Mouse (Mus musculus) forebrain, embryonic 13.5 days (tissue): ENCODE measurements around the gene Wwp2. TPM values are rescaled to one million over a fixed set of nuclear protein-coding genes. Genes with fewer than 3 reads are reported as not detected.

Experiments used
- ATAC-seq: fragments of 200-750 bp; cut with Nextera tagmentation; 2 replicates; pipeline ENCODE4 v1.8.0; 2017
- H3K27ac ChIP-seq: fragments of 300-500 bp; sonication (generic); 2 replicates; pipeline ENCODE4 v1.5.1; 2015; ENCODE audit warnings: inconsistent platforms, mild to moderate bottlenecking, moderate library complexity
- H3K27me3 ChIP-seq: fragments of 300-500 bp; sonication (generic); 2 replicates; pipeline ENCODE4 v1.6.1; 2015; ENCODE audit warnings: mild to moderate bottlenecking, inconsistent platforms
- H3K36me3 ChIP-seq: fragments of 300-500 bp; sonication (generic); 2 replicates; pipeline ENCODE4 v1.6.1; 2015; ENCODE audit warnings: mild to moderate bottlenecking, inconsistent platforms; ENCODE audit not compliant: poor library complexity, severe bottlenecking
- H3K4me1 ChIP-seq: fragments of 300-500 bp; sonication (generic); 2 replicates; pipeline ENCODE4 v1.6.1; 2015; ENCODE audit warnings: inconsistent platforms
- H3K4me2 ChIP-seq: fragments of 300-500 bp; sonication (generic); 2 replicates; pipeline ENCODE4 v1.6.1; 2015; ENCODE audit warnings: inconsistent platforms, mild to moderate bottlenecking, moderate library complexity
- H3K4me3 ChIP-seq: fragments of 300-500 bp; sonication (generic); 2 replicates; pipeline ENCODE4 v1.5.1; 2015; ENCODE audit warnings: mild to moderate bottlenecking, inconsistent platforms
- H3K9ac ChIP-seq: fragments of 300-500 bp; sonication (generic); 2 replicates; pipeline ENCODE4 v1.6.1; 2015; ENCODE audit warnings: mild to moderate bottlenecking, inconsistent platforms
- H3K9me3 ChIP-seq: fragments of 300-500 bp; sonication (generic); replicated peaks from 2 replicates; pipeline ENCODE4 v1.6.1; 2016; ENCODE audit warnings: inconsistent platforms
- WGBS: fragments of 180-500 bp; shearing (Covaris S2); methylation state at CpG from one replicate; pipeline ENCODE4 v1.1.7; 2015; 5-methylcytosine and 5-hydroxymethylcytosine counted together
- polyA plus RNA-seq: library from polyadenylated mRNA; unstranded; fragments of >200 nt; fragmentation: Nextera tagmentation; extraction: Ambion mirVana; gene quantifications from 2 replicates; pipeline ENCODE4 v1.2.1, GENCODE M21; 2015

Gene Wwp2
- polyA plus RNA-seq, 1 experiment from 2014 or later, result 40.8 TPM

DNA sequence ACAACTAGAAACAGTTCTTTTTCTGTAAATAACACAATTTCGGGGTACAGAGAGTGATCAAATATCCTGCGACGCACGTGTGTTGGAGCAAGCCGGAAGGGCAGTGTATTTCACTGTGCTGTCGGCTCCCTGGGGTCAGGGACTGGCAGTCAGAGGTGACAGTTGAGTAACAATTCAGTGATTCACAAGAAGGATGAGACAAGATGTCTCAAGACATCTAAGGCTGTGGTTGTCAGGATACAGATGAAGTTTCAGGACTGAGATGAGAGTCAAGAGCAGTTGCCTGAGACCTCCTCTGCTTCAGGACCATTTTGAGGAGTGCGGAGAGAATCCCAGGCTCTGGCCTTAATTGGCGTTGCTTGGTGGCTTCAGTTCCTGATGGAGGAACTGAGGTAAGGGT is 66.2 kb downstream of the Wwp2 start:
- Histone ChIP-seq H3K36me3 (peaks cover 12% of the 10 kb centered on the region), H3K27me3 (no peaks in the 10 kb centered on the region), H3K27ac (no peak overlapping the region), H3K4me3 (no peak overlapping the region), H3K9me3 (no peaks in the 10 kb centered on the region), H3K9ac (no peak overlapping the region), H3K4me2 (no peak overlapping the region), H3K4me1 (peaks cover 15% of the 10 kb centered on the region)
- ATAC-seq, result no peak
- 94% methylated on average over 8 of the region's 8 CpGs for WGBS

GRCm38 (mm10) chr8:107502922-107503321 is 66.8 kb downstream of the Wwp2 start:
- Histone ChIP-seq H3K4me3 (no peak overlapping the region), H3K4me1 (peaks cover 15% of the 10 kb centered on the region), H3K9ac (no peak overlapping the region), H3K36me3 (peaks cover 15% of the 10 kb centered on the region), H3K27me3 (no peaks in the 10 kb centered on the region), H3K4me2 (no peak overlapping the region), H3K9me3 (no peaks in the 10 kb centered on the region), H3K27ac (no peak overlapping the region)
- ATAC-seq, result no peak
- WGBS, result 77% methylated on average over 3 of the region's 3 CpGs

- H3K4me1 ChIP-seq, result peaks cover 15% of the 10 kb centered on the region
- H3K9ac ChIP-seq, result no peak overlapping the region
- H3K27ac ChIP-seq, result no peak overlapping the region
- peak; percentile 43; the same call in 1 of the 2 replicates for ATAC-seq
- peaks cover 15% of the 10 kb centered on the region for H3K36me3 ChIP-seq
- no peak overlapping the region for H3K4me3 ChIP-seq
- WGBS, result 38% methylated on average over 6 of the region's 6 CpGs
- no peaks in the 10 kb centered on the region for H3K9me3 ChIP-seq
- no peaks in the 10 kb centered on the region for H3K27me3 ChIP-seq
- H3K4me2 ChIP-seq, result no peak overlapping the region
These were observed 67.2 kb downstream of the Wwp2 start for GRCm38 (mm10) chr8:107503354-107503753.

- H3K27ac ChIP-seq, result no peak overlapping the region
- WGBS, result 88% methylated on average over 13 of the region's 13 CpGs
These were observed 68.2 kb downstream of the Wwp2 start for GRCm38 (mm10) chr8:107504239-107504985.

DNA sequence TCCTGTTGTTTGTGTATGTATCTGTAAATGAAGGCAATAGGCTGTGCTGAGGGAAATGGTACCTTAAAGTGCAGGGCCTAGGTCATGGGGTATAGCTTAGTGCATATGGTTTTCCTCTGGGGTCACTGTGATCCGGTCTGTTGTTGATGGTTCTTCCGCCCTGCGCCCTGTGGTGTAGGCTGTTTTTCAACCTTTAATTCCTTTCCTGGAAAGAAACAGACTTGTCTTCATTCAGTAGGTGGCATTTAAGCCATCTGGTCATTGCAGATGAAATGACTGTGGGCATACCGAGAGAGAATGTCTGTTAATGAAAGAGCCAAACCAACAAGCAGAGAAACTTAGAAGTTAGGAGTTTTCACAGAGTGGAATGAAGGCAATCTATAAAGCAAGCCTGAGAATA is 69.1 kb downstream of the Wwp2 start:
- Histone ChIP-seq H3K4me1 (peaks cover 8% of the 10 kb centered on the region), H3K4me3 (no peak overlapping the region), H3K9me3 (no peaks in the 10 kb centered on the region), H3K27ac (no peak overlapping the region), H3K27me3 (no peaks in the 10 kb centered on the region), H3K36me3 (peaks cover 15% of the 10 kb centered on the region), H3K4me2 (no peak overlapping the region), H3K9ac (no peak overlapping the region)
- no peak for ATAC-seq
- WGBS, result 89% methylated on average over 4 of the region's 4 CpGs

More at GRCm38 (mm10) chr8:107504239-107504985, 68.2 kb downstream of the Wwp2 start:
- Histone ChIP-seq H3K9me3 (no peaks in the 10 kb centered on the region), H3K4me3 (no peak overlapping the region), H3K9ac (no peak overlapping the region), H3K27me3 (no peaks in the 10 kb centered on the region), H3K4me1 (peaks cover 8% of the 10 kb centered on the region), H3K36me3 (peaks cover 15% of the 10 kb centered on the region), H3K4me2 (no peak overlapping the region)
- no peak for ATAC-seq

DNA sequence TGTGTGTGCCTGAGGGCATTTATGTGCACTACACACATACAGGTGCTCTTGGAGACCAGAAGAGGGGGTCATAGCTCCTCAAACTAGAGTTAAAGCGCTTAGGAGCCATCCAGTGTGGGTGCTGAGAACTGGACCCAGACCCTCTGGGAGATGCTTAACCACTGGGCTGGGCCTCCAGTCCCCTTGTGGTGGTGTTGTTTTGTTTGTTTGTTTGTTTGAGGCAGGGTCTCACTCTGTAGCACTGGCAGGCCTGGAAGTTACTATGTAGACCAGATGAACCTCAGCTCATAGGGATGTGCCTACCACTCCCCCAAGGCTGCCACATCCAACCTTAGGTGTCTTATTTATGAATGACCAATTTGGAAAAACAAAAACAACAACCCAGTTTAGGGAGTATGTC is 70.9 kb downstream of the Wwp2 start:
- Histone ChIP-seq H3K27me3 (no peaks in the 10 kb centered on the region), H3K4me3 (no peak overlapping the region), H3K4me2 (no peak overlapping the region), H3K9ac (no peak overlapping the region), H3K36me3 (peaks cover 15% of the 10 kb centered on the region), H3K27ac (no peak overlapping the region), H3K4me1 (peaks cover 8% of the 10 kb centered on the region), H3K9me3 (no peaks in the 10 kb centered on the region)
- ATAC-seq, result no peak
- 88% methylated on average over 1 of the region's 1 CpGs for WGBS

DNA sequence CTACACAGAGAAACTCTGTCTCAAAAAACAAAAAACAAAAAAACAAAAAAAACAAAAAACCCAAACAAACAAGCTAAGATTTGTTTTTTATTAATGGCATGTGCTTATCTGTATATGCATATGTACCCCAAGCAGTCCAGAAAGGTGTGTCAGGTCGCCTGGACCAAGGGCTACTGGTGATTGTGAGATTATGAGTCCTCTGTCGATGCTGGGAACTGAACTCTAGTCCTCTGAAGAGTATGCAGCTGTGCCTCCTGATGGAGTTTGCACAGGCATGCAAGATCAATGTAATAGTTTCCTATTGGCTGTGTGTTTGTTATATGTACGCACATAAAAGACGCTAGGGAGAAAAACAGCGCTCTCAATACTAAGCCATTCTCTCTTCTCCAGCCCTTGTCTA is 74.0 kb downstream of the Wwp2 start:
- H3K4me1 ChIP-seq, result no peaks in the 10 kb centered on the region
- no peaks in the 10 kb centered on the region for H3K9me3 ChIP-seq
- H3K36me3 ChIP-seq, result peaks cover 15% of the 10 kb centered on the region
- ATAC-seq, result no peak
- no peak overlapping the region for H3K27ac ChIP-seq
- H3K4me3 ChIP-seq, result no peak overlapping the region
- H3K4me2 ChIP-seq, result no peak overlapping the region
- 96% methylated on average over 5 of the region's 5 CpGs for WGBS
- no peaks in the 10 kb centered on the region for H3K27me3 ChIP-seq
- H3K9ac ChIP-seq, result no peak overlapping the region

DNA sequence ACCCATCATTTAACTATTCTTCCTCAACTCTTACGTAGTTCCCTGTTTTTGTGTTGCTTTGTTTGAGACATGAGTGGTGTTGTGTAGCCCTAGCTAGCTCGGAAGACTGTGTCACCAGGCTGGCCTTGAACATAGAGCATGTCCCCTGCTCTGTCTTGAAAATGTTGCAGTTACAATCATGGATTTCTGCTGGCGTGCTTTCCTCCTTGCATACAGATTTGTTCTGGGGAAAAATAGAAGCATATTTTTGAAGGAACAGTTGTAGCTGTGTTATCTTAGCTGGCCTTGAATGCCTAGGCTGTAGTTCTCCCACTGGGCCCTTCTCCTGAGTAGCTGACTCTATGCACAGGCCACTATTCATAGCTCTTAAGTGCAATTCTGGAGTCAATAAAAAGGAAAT is 74.6 kb downstream of the Wwp2 start:
- Histone ChIP-seq H3K9me3 (no peaks in the 10 kb centered on the region), H3K4me3 (no peak overlapping the region), H3K9ac (no peak overlapping the region), H3K4me2 (no peak overlapping the region), H3K27me3 (no peaks in the 10 kb centered on the region), H3K4me1 (no peaks in the 10 kb centered on the region), H3K36me3 (peaks cover 15% of the 10 kb centered on the region), H3K27ac (no peak overlapping the region)
- WGBS, result 91% methylated on average over 3 of the region's 3 CpGs
- ATAC-seq, result no peak

GRCm38 (mm10) chr8:107513249-107513648 is 77.1 kb downstream of the Wwp2 start:
- Histone ChIP-seq H3K4me3 (no peak overlapping the region), H3K4me1 (no peaks in the 10 kb centered on the region), H3K27ac (no peak overlapping the region), H3K9ac (no peak overlapping the region), H3K4me2 (no peak overlapping the region), H3K27me3 (no peaks in the 10 kb centered on the region), H3K9me3 (no peaks in the 10 kb centered on the region), H3K36me3 (peaks cover 5% of the 10 kb centered on the region; the same call in 1 of the 2 replicates)
- ATAC-seq, result no peak
- 80% methylated on average over 2 of the region's 2 CpGs for WGBS

- ATAC-seq, result no peak
- Histone ChIP-seq H3K36me3 (peaks cover 12% of the 10 kb centered on the region; the same call in 1 of the 2 replicates), H3K27me3 (no peaks in the 10 kb centered on the region), H3K27ac (no peak overlapping the region), H3K4me3 (no peak overlapping the region), H3K4me1 (peaks cover 11% of the 10 kb centered on the region), H3K9ac (no peak overlapping the region), H3K9me3 (no peaks in the 10 kb centered on the region), H3K4me2 (no peak overlapping the region)
- 93% methylated on average over 6 of the region's 6 CpGs for WGBS
These were observed 79.0 kb downstream of the Wwp2 start for GRCm38 (mm10) chr8:107514949-107515721.

- Histone ChIP-seq H3K27ac (no peak overlapping the region), H3K36me3 (peaks cover 12% of the 10 kb centered on the region; the same call in 1 of the 2 replicates), H3K9me3 (no peaks in the 10 kb centered on the region), H3K27me3 (no peaks in the 10 kb centered on the region), H3K4me3 (no peak overlapping the region), H3K4me2 (no peak overlapping the region), H3K9ac (no peak overlapping the region), H3K4me1 (peaks cover 13% of the 10 kb centered on the region)
- 91% methylated on average over 5 of the region's 5 CpGs for WGBS
- ATAC-seq, result no peak
These were observed 82.6 kb downstream of the Wwp2 start for GRCm38 (mm10) chr8:107518726-107519125.

GRCm38 (mm10) chr8:107519860-107520259 is 83.7 kb downstream of the Wwp2 start:
- H3K27ac ChIP-seq, result no peak overlapping the region
- peak; percentile 63; the same call in 1 of the 2 replicates for ATAC-seq
- no peaks in the 10 kb centered on the region for H3K9me3 ChIP-seq
- peaks cover 13% of the 10 kb centered on the region for H3K4me1 ChIP-seq
- no peak overlapping the region for H3K4me3 ChIP-seq
- peaks cover 12% of the 10 kb centered on the region; the same call in 1 of the 2 replicates for H3K36me3 ChIP-seq
- WGBS, result 21% methylated on average over 4 of the region's 4 CpGs
- H3K9ac ChIP-seq, result no peak overlapping the region
- no peaks in the 10 kb centered on the region for H3K27me3 ChIP-seq
- no peak overlapping the region for H3K4me2 ChIP-seq
